Mouse (Mus musculus) ES-CJ7 (cell line): ENCODE data around the gene Gm44965.

Experiments
- DNase-seq: peaks from one replicate; pipeline ENCODE4 v3.0.0; 2011; ENCODE audit warnings: low read depth, low spot score

The Gm44965 gene

DNA sequence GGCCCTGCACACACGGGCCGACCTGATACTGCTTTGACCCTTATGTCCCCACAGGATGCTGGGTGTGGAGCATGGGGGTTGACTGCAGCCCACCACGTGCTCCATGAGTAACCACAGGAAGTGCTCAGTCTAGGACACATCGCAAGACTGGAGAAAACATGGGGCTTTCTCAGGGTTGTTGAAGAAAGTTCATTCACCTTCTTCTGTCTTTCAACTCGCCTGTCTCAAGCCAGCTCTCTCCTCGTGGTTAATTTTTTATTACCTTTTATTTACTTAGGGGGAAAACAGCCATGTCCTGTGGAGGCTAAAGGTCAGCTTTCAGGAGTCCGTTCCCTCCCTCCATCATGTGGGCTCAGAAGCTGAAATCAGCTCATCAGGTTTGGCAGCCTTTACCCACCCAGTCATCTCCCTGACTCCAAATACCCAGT lies 72.4 kb downstream of the Gm44965 start:
- no peak for DNase-seq

DNA sequence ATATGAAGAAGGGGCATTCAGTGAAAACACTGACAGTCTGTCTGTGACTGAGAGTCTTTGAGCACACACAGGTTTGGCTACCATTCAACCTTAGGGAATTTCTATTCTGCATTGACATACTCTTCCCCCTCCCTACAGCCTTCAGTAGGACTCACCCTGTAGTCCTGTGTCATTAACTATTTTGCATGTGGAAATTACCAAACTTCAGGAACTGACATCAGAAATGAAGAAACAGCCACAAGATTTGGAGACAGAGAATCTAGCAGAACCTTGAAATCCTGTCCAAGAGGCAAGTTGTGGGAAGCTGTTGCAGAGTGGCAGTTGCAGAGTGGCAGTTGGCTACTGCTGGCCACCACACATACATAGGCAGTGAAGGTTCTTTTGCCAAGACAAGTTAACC lies 74.3 kb downstream of the Gm44965 start:
- no peak for DNase-seq
